Mouse (Mus musculus): ENCODE results near the gene Kcnj8. TPM values are rescaled to one million over a fixed set of nuclear protein-coding genes. Genes with fewer than 3 reads are reported as not detected.
"Not testable (repeated sequence)": the region's sequence is repeated elsewhere in the genome, so short reads cannot be mapped to it uniquely, and the experiment has no call there.

The Kcnj8 gene
- polyA plus RNA-seq, 1 experiment from 2014 or later, result 21.0 TPM

DNA sequence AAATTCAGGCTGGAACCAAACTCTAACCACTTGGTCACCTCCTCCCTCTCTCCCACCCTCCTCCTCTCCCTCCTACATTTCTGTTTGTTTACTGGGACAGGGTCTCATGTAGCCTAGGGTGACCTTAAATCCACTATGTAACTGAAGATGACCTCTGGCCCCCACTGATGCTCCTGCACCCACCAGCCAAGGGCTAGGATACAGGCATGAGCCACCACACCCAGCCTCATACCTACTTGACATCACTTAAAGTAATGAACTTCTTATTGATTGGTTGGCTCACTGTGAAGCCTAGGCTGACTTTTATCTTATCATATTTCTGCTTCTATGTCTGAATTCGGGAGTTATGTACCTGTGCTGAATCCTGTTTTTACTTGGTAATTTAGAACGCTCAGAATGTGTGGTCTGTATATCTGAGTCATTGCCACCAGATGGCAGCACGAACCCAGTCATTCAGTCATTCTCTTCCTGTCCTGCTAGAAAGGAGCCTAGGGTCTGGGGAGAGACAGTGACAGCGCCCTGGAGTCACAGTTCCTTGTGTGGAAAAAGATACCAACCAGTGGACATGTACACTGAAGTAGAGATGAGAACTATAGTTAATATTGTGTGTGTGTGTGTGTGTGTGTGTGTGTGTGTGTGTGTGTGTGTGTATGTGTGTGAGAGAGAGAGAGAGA lies 46.6 kb downstream of the Kcnj8 start:
- peak; percentile 68 for ATAC-seq (ENCODE audit: low FRiP score, low TSS enrichment)
- Histone ChIP-seq H3K9ac (ENCODE audit: low read depth, low read length) (peak overlapping the region; percentile 7; the same call in 1 of the 2 replicates), H3K4me1 (ENCODE audit: control insufficient read depth, insufficient read depth, low read length) (no peaks in the 10 kb centered on the region; the same call in 1 of the 2 replicates), H3K36me3 (ENCODE audit: control insufficient read depth, insufficient read depth, low read length) (no peaks in the 10 kb centered on the region), H3K4me2 (replicated peaks; ENCODE audit: low read depth, low read length) (no peak overlapping the region), H3K4me3 (ENCODE audit: low read length) (no peak overlapping the region), H3K27me3 (ENCODE audit: control insufficient read depth, insufficient read depth, low read length) (no peaks in the 10 kb centered on the region), H3K9me3 (ENCODE audit: control insufficient read depth, low read length) (no peaks in the 10 kb centered on the region), H3K27ac (ENCODE audit: low read depth, low read length) (no peak overlapping the region)
- 7% methylated on average over 4 of the region's 4 CpGs for WGBS

DNA sequence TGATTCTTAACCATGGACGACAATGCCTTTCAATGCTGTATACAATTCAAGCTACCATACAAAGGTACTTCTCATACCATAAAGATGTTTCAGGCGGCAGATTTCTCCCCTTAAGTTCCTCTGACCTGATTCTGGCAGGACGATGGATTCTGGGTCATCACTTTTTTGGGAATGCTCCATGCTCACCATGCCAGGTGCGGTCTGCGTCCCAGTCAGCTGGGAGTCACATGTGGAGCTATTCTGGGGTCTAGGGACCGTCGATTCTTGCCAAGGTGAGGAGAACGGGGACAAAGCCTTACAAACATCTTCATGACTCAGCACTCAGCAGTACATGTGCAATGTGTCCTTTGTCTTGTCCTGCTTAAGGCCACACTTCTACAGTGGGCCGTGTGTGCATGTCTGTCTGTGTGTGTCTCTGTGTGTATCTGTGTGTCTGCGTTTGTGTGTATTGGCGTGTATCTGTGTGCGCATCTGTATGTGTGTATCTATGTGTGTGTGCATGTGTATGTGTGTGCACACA lies 49.8 kb downstream of the Kcnj8 start:
- Histone ChIP-seq H3K4me3 (ENCODE audit: low read length) (no peak overlapping the region), H3K27ac (ENCODE audit: low read depth, low read length) (no peak overlapping the region), H3K4me2 (replicated peaks; ENCODE audit: low read depth, low read length) (no peak overlapping the region), H3K36me3 (ENCODE audit: control insufficient read depth, insufficient read depth, low read length) (no peaks in the 10 kb centered on the region), H3K9ac (ENCODE audit: low read depth, low read length) (no peak overlapping the region), H3K4me1 (ENCODE audit: control insufficient read depth, insufficient read depth, low read length) (no peaks in the 10 kb centered on the region), H3K9me3 (ENCODE audit: control insufficient read depth, low read length) (no peaks in the 10 kb centered on the region), H3K27me3 (ENCODE audit: control insufficient read depth, insufficient read depth, low read length) (no peaks in the 10 kb centered on the region)
- 83% methylated on average over 12 of the region's 12 CpGs for WGBS
- ATAC-seq (ENCODE audit: low FRiP score, low TSS enrichment), result no peak

DNA sequence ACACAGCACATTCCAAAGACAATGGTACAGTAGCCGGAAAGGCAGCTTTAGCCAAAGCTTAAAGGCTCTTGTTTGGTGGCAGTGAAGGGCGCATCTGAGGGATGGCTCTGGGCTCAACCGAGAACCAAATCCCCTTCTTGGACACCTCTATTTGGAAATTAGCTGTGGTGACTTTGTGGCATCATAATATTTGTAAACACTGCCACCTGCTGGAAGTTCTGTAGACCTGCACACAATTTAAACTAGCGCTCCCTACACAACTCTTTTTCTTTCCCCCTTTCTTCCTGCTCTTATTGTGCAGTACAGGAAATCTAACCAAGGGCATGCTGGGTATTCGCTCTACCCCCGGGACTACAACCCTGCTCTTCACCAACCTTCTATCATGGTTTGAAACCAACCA lies 52.3 kb downstream of the Kcnj8 start:
- H3K9ac ChIP-seq (ENCODE audit: low read depth, low read length), result no peak overlapping the region
- no peaks in the 10 kb centered on the region for H3K27me3 ChIP-seq (ENCODE audit: control insufficient read depth, insufficient read depth, low read length)
- no peak overlapping the region for H3K27ac ChIP-seq (ENCODE audit: low read depth, low read length)
- H3K4me1 ChIP-seq (ENCODE audit: control insufficient read depth, insufficient read depth, low read length), result no peaks in the 10 kb centered on the region
- no peaks in the 10 kb centered on the region for H3K36me3 ChIP-seq (ENCODE audit: control insufficient read depth, insufficient read depth, low read length)
- peak; percentile 61 for ATAC-seq (ENCODE audit: low FRiP score, low TSS enrichment)
- no peak overlapping the region for H3K4me3 ChIP-seq (ENCODE audit: low read length)
- 16% methylated on average over 6 of the region's 6 CpGs for WGBS
- H3K9me3 ChIP-seq (ENCODE audit: control insufficient read depth, low read length), result no peaks in the 10 kb centered on the region
- no peak overlapping the region for H3K4me2 ChIP-seq (replicated peaks; ENCODE audit: low read depth, low read length)

DNA sequence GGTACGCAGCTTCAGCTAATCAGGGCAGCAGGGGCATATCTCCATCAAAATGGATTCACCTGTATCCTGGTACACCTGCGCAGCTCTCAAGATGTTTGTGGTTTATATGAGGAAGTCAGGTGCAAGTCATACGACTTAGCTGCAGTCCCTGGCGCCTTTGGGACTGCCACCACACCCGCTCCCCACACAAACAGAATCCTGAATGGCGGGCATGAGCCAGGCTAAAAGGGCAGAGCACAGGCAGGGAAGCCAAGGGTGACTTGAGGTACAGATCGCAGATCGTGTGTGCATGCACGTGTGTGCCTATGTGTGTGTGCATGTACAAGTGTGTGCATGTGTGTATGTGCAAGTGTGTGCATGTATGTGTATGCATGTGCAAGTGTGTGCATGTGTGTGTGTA lies 56.0 kb downstream of the Kcnj8 start:
- H3K4me1 ChIP-seq (ENCODE audit: control insufficient read depth, insufficient read depth, low read length), result 0 out of 2 replicates have a peak, but pooled peaks cover 10% of the 10 kb centered on the region
- not testable (repeated sequence) for H3K27ac ChIP-seq (ENCODE audit: low read depth, low read length); H3K9me3 ChIP-seq (ENCODE audit: control insufficient read depth, low read length); H3K36me3 ChIP-seq (ENCODE audit: control insufficient read depth, insufficient read depth, low read length); ATAC-seq (ENCODE audit: low FRiP score, low TSS enrichment); H3K27me3 ChIP-seq (ENCODE audit: control insufficient read depth, insufficient read depth, low read length); H3K9ac ChIP-seq (ENCODE audit: low read depth, low read length); H3K4me3 ChIP-seq (ENCODE audit: low read length); H3K4me2 ChIP-seq (replicated peaks; ENCODE audit: low read depth, low read length)
- 76% methylated on average over 9 of the region's 9 CpGs for WGBS

DNA sequence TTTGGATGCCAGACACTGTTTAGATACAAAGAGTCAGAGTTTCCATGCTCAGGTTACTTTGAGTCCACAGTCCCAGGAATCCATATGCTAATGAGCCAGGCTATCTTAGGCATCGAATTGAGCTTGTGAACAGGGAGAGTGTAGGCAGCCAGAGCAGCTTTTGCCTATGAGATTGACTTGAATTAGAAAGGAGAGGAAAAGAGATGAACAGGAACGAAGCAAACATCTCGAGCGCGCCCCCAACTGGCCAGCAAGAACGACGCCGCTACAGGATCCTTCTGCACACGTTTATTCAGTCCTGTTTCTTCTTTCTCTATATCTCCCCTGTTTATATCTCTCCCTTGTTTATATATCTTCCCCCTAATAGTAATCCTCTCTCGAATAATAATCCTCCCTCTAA lies 56.5 kb downstream of the Kcnj8 start:
- no peaks in the 10 kb centered on the region for H3K36me3 ChIP-seq (ENCODE audit: control insufficient read depth, insufficient read depth, low read length)
- WGBS, result 4% methylated on average over 10 of the region's 10 CpGs
- H3K9ac ChIP-seq (ENCODE audit: low read depth, low read length), result no peak overlapping the region
- ATAC-seq (ENCODE audit: low FRiP score, low TSS enrichment), result no peak
- H3K4me3 ChIP-seq (ENCODE audit: low read length), result no peak overlapping the region
- no peak overlapping the region for H3K4me2 ChIP-seq (replicated peaks; ENCODE audit: low read depth, low read length)
- no peaks in the 10 kb centered on the region for H3K9me3 ChIP-seq (ENCODE audit: control insufficient read depth, low read length)
- H3K27me3 ChIP-seq (ENCODE audit: control insufficient read depth, insufficient read depth, low read length), result no peaks in the 10 kb centered on the region
- H3K4me1 ChIP-seq (ENCODE audit: control insufficient read depth, insufficient read depth, low read length), result 0 out of 2 replicates have a peak, but pooled peaks cover 10% of the 10 kb centered on the region
- no peak overlapping the region for H3K27ac ChIP-seq (ENCODE audit: low read depth, low read length)

Other genes with a start within 250 kb of the Kcnj8 start
- gene Slco1a5, start 248.6 kb downstream of the Kcnj8 start, polyA plus RNA-seq (2014; fragmentation: Nextera tagmentation; extraction: Ambion mirVana), result 0.12 TPM in 1 of 2 replicates, not detected in the other
- 17.3 and 19.6 TPM in 2 replicates for gene Pyroxd1, start 226.0 kb downstream of the Kcnj8 start, polyA plus RNA-seq (2014; fragmentation: Nextera tagmentation; extraction: Ambion mirVana)
- gene Recql, start 184.5 kb downstream of the Kcnj8 start, polyA plus RNA-seq (2014; fragmentation: Nextera tagmentation; extraction: Ambion mirVana), result 18.3 and 30.8 TPM in 2 replicates
- 110 and 122 TPM in 2 replicates for gene Golt1b, start 184.4 kb downstream of the Kcnj8 start, polyA plus RNA-seq (2014; fragmentation: Nextera tagmentation; extraction: Ambion mirVana)
- gene Spx, start 158.2 kb downstream of the Kcnj8 start, polyA plus RNA-seq (2014; fragmentation: Nextera tagmentation; extraction: Ambion mirVana), result 0.43 and 0.95 TPM in 2 replicates
- gene Gys2, start 98.5 kb downstream of the Kcnj8 start, polyA plus RNA-seq (2014; fragmentation: Nextera tagmentation; extraction: Ambion mirVana), result not detected in 2 replicates
- gene Ldhb, start 63.7 kb downstream of the Kcnj8 start, polyA plus RNA-seq (2014; fragmentation: Nextera tagmentation; extraction: Ambion mirVana), result 578 and 592 TPM in 2 replicates
- gene Abcc9, start 130.7 kb upstream of the Kcnj8 start, polyA plus RNA-seq (2014; fragmentation: Nextera tagmentation; extraction: Ambion mirVana), result 6.4 and 7.3 TPM in 2 replicates
- 81.1 and 85.6 TPM in 2 replicates for gene Cmas, start 185.1 kb upstream of the Kcnj8 start, polyA plus RNA-seq (2014; fragmentation: Nextera tagmentation; extraction: Ambion mirVana)
- 0.16 TPM in 1 of 2 replicates, not detected in the other for gene Sult6b2, start 232.9 kb upstream of the Kcnj8 start, polyA plus RNA-seq (2014; fragmentation: Nextera tagmentation; extraction: Ambion mirVana)

Data from kidney, embryonic 14.5 days (tissue).